ENCODE assay signal across 8 mouse cellular contexts in the genomic region with DNA sequence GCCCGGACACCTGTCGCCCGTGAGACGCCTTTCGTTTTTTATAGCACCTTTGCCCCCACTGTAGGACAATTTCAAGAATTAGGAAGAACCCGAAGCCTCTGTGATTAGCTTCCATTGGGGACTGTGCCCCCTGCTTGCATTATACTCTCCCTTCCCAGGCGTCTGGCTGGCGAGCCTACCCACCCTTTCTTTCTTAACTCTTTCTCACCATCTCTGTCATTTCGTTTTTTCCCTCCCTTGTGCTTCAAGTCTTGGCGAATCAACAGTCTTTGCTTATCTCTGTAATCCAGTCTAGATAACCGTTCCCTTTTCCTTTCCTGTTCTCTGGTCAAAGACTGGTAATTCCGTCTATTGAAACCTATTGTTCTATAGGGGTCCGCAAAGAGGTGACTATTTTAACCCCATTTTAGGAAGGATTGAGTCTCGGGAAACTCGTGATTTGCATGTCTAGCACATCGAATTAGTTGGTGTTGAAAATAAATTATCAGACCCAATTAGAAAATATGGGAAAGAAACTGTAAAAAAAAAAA. TPM values are rescaled to one million over a fixed set of nuclear protein-coding genes. Genes with fewer than 3 reads are reported as not detected.
A peak's percentile ranks its signal among the peaks of the same experiment; 100 is the strongest.
DNase-seq lines count a peak whose midpoint lies in the region; ATAC-seq and TF ChIP-seq lines count a peak whose summit lies in the region.

No protein-coding gene starts in this region.

- H3K4me2 ChIP-seq in heart, embryonic 14.5 days (ENCODE audit: low read length), result peak overlapping the region; percentile 72
- peak overlapping the region; percentile 89 for H3K4me2 ChIP-seq in heart, postnatal 0 days (ENCODE audit: low read depth, low read length)

- no peak for DNase-seq in heart, adult 18-20 months
- peak; percentile 28 for DNase-seq in MEL-GATA-1-ER (ENCODE audit: extremely low read depth, low read depth)
- no peak for DNase-seq in heart, postnatal 0 days (ENCODE audit: low spot score)
- no peak for DNase-seq in midbrain, embryonic 10.5 days (ENCODE audit: low spot score)
- DNase-seq in natural killer cell, adult 2 months (ENCODE audit: low spot score in 2 of 2), result no peak
- no peak for DNase-seq in spleen, adult 12 weeks (ENCODE audit: low spot score)

- no peak for ATAC-seq in heart, embryonic 14.5 days (ENCODE audit: insufficient number of reproducible peaks, insufficient read depth, low FRiP score, low read depth)
- peak; percentile 12 for ATAC-seq in heart, postnatal 0 days (ENCODE audit: insufficient read depth, low read depth)
- no peak for ATAC-seq in activated CD4-positive, CD25-positive, alpha-beta regulatory T cell, adult 4 months

- 0 out of 2 replicates have a peak, but pooled peaks have one; percentile 0 for TF ChIP-seq CTCF in heart, postnatal 0 days (IDR thresholded peaks at IDR 0.05; ENCODE audit: low read depth)

- peak overlapping the region; percentile 89 to 91 for H3K27ac ChIP-seq in heart, embryonic 14.5 days (replicated peaks in 1 of 2; ENCODE audit: control insufficient read depth in 1 of 2, insufficient read depth in 1 of 2, low read depth in 2 of 2, low read length in 2 of 2)
- H3K27ac ChIP-seq in heart, postnatal 0 days (ENCODE audit: low read depth), result peak overlapping the region; percentile 96
- H3K27ac ChIP-seq in midbrain, embryonic 10.5 days (replicated peaks), result peak overlapping the region; percentile 93

- peaks cover 36% of the 10 kb centered on the region for H3K36me3 ChIP-seq in heart, embryonic 14.5 days (ENCODE audit: control insufficient read depth, insufficient read depth, low read length)
- H3K36me3 ChIP-seq in heart, postnatal 0 days (replicated peaks; ENCODE audit: control insufficient read depth, insufficient read depth, low read length), result peaks cover 26% of the 10 kb centered on the region
- H3K36me3 ChIP-seq in midbrain, embryonic 10.5 days, result peaks cover 32% of the 10 kb centered on the region

- H3K4me3 ChIP-seq in heart, embryonic 14.5 days (ENCODE audit: control insufficient read depth in 1 of 2, insufficient read depth in 1 of 2, low read depth in 1 of 2, low read length in 2 of 2), result peak overlapping the region; percentile 81
- H3K4me3 ChIP-seq in heart, postnatal 0 days (ENCODE audit: low read depth, low read length), result peak overlapping the region; percentile 95
- peak overlapping the region; percentile 87 for H3K4me3 ChIP-seq in midbrain, embryonic 10.5 days

- no peaks in the 10 kb centered on the region for H3K27me3 ChIP-seq in heart, embryonic 14.5 days (ENCODE audit: control insufficient read depth, insufficient read depth, low read length)
- H3K27me3 ChIP-seq in heart, postnatal 0 days (ENCODE audit: control insufficient read depth, insufficient read depth, low read length), result no peaks in the 10 kb centered on the region
- no peaks in the 10 kb centered on the region for H3K27me3 ChIP-seq in midbrain, embryonic 10.5 days (ENCODE audit: low read depth, poor library complexity, severe bottlenecking)

- H3K9me3 ChIP-seq in heart, embryonic 14.5 days (ENCODE audit: control insufficient read depth, low read length), result no peaks in the 10 kb centered on the region
- no peaks in the 10 kb centered on the region for H3K9me3 ChIP-seq in heart, postnatal 0 days (replicated peaks; ENCODE audit: control insufficient read depth, low read length)
- no peaks in the 10 kb centered on the region for H3K9me3 ChIP-seq in midbrain, embryonic 10.5 days (replicated peaks)

- under 1% methylated on average over 16 of the region's 16 CpGs for WGBS in heart, embryonic 14.5 days
- WGBS in heart, postnatal 0 days, result under 1% methylated on average over 16 of the region's 16 CpGs
- 1% methylated on average over 16 of the region's 16 CpGs for WGBS in midbrain, embryonic 10.5 days

- H3K4me1 ChIP-seq in heart, embryonic 14.5 days (ENCODE audit: control insufficient read depth in 2 of 2, insufficient read depth in 2 of 2, low read length in 2 of 2), result peaks cover 0 to 15% of the 10 kb centered on the region in 2 experiments; a peak in 3 of 4 replicates
- H3K4me1 ChIP-seq in heart, postnatal 0 days (ENCODE audit: control insufficient read depth, insufficient read depth), result peaks cover 13% of the 10 kb centered on the region; the same call in 1 of the 2 replicates
- peaks cover 24% of the 10 kb centered on the region for H3K4me1 ChIP-seq in midbrain, embryonic 10.5 days

- no peak for TF ChIP-seq EP300 in heart, postnatal 0 days (IDR thresholded peaks at IDR 0.05; ENCODE audit: low read depth)

- peak overlapping the region; percentile 91 for H3K9ac ChIP-seq in heart, embryonic 14.5 days (ENCODE audit: low read length)
- peak overlapping the region; percentile 87 for H3K9ac ChIP-seq in heart, postnatal 0 days (replicated peaks; ENCODE audit: low read depth, low read length)

RNA-seq across cellular contexts. Expression of a gene that starts 0.6 kb away (rescaled TPM):
- polyA plus RNA-seq in heart, embryonic 14.5 days (2014; fragmentation: Nextera tagmentation; extraction: Ambion mirVana), result 19.2 and 24.1 TPM in 2 replicates
- total RNA-seq in heart, adult 18-20 months (2021), result 10 to 100 TPM; 39.7 to 43.5 TPM
- 12.3 and 40.9 TPM in 2 replicates for total RNA-seq in heart, postnatal 0 days (2014; rRNA removed; ENCODE audit: low replicate concordance)
- polyA plus RNA-seq in heart, postnatal 0 days (2015; fragmentation: Nextera tagmentation; extraction: Ambion mirVana), result 18.5 and 19.3 TPM in 2 replicates
- polyA plus RNA-seq in midbrain, embryonic 10.5 days (2016; fragmentation: Nextera tagmentation; extraction: Ambion mirVana), result 17.7 and 23.3 TPM in 2 replicates
- polyA plus RNA-seq in activated CD4-positive, CD25-positive, alpha-beta regulatory T cell, adult 4 months (2017; shearing (Covaris generic)), result 10 to 100 TPM; 23.1 to 24.9 TPM

RNA-seq across cellular contexts. Expression of a gene that starts 0.7 kb away (rescaled TPM):
- 16.2 TPM in 2 replicates for polyA plus RNA-seq in heart, embryonic 14.5 days (2014; fragmentation: Nextera tagmentation; extraction: Ambion mirVana)
- 1 to 10 TPM; 5.4 to 7.5 TPM for total RNA-seq in heart, adult 18-20 months (2021)
- 8.5 and 13.9 TPM in 2 replicates for total RNA-seq in heart, postnatal 0 days (2014; rRNA removed; ENCODE audit: low replicate concordance)
- polyA plus RNA-seq in heart, postnatal 0 days (2015; fragmentation: Nextera tagmentation; extraction: Ambion mirVana), result 6.5 and 7.7 TPM in 2 replicates
- polyA plus RNA-seq in midbrain, embryonic 10.5 days (2016; fragmentation: Nextera tagmentation; extraction: Ambion mirVana), result 41.9 and 46.8 TPM in 2 replicates
- 10 to 100 TPM; 23.8 to 26.9 TPM for polyA plus RNA-seq in activated CD4-positive, CD25-positive, alpha-beta regulatory T cell, adult 4 months (2017; shearing (Covaris generic))

RNA-seq across cellular contexts. Expression of a gene that starts 16.2 kb away (rescaled TPM):
- not detected in 2 replicates for polyA plus RNA-seq in heart, embryonic 14.5 days (2014; fragmentation: Nextera tagmentation; extraction: Ambion mirVana)
- total RNA-seq in heart, adult 18-20 months (2021), result not detected
- not detected in 2 replicates for total RNA-seq in heart, postnatal 0 days (2014; rRNA removed; ENCODE audit: low replicate concordance)
- polyA plus RNA-seq in heart, postnatal 0 days (2015; fragmentation: Nextera tagmentation; extraction: Ambion mirVana), result 0.16 TPM in 1 of 2 replicates, not detected in the other
- polyA plus RNA-seq in midbrain, embryonic 10.5 days (2016; fragmentation: Nextera tagmentation; extraction: Ambion mirVana), result not detected in 2 replicates
- not detected for polyA plus RNA-seq in activated CD4-positive, CD25-positive, alpha-beta regulatory T cell, adult 4 months (2017; shearing (Covaris generic))

RNA-seq across cellular contexts. Expression of a gene that starts 53.3 kb away (rescaled TPM):
- polyA plus RNA-seq in heart, embryonic 14.5 days (2014; fragmentation: Nextera tagmentation; extraction: Ambion mirVana), result 400 and 431 TPM in 2 replicates
- 100 to 1,000 TPM; 195 to 218 TPM for total RNA-seq in heart, adult 18-20 months (2021)
- total RNA-seq in heart, postnatal 0 days (2014; rRNA removed; ENCODE audit: low replicate concordance), result 208 and 210 TPM in 2 replicates
- 384 and 393 TPM in 2 replicates for polyA plus RNA-seq in heart, postnatal 0 days (2015; fragmentation: Nextera tagmentation; extraction: Ambion mirVana)
- polyA plus RNA-seq in midbrain, embryonic 10.5 days (2016; fragmentation: Nextera tagmentation; extraction: Ambion mirVana), result 640 and 750 TPM in 2 replicates
- 1,000 to 10,000 TPM in 1 of 2 experiments, 100 to 1,000 TPM in 1; 915 to 1,034 TPM for polyA plus RNA-seq in activated CD4-positive, CD25-positive, alpha-beta regulatory T cell, adult 4 months (2017; shearing (Covaris generic))

RNA-seq across cellular contexts. Expression of a gene that starts 57.3 kb away (rescaled TPM):
- polyA plus RNA-seq in heart, embryonic 14.5 days (2014; fragmentation: Nextera tagmentation; extraction: Ambion mirVana), result 10.8 and 14.2 TPM in 2 replicates
- 1 to 10 TPM; 5.1 to 7.9 TPM for total RNA-seq in heart, adult 18-20 months (2021)
- 10.5 and 16.2 TPM in 2 replicates for total RNA-seq in heart, postnatal 0 days (2014; rRNA removed; ENCODE audit: low replicate concordance)
- 6.9 and 7.2 TPM in 2 replicates for polyA plus RNA-seq in heart, postnatal 0 days (2015; fragmentation: Nextera tagmentation; extraction: Ambion mirVana)
- polyA plus RNA-seq in midbrain, embryonic 10.5 days (2016; fragmentation: Nextera tagmentation; extraction: Ambion mirVana), result 8.9 and 10.0 TPM in 2 replicates
- under 1 TPM in 1 of 2 experiments, not detected in 1; 0.08 TPM for polyA plus RNA-seq in activated CD4-positive, CD25-positive, alpha-beta regulatory T cell, adult 4 months (2017; shearing (Covaris generic))
